Mouse (Mus musculus): Measurements from ENCODE around the gene 4930578G10Rik. TPM values are rescaled to one million over a fixed set of nuclear protein-coding genes. Genes with fewer than 3 reads are reported as not detected.
"Not testable (repeated sequence)": the region's sequence is repeated elsewhere in the genome, so short reads cannot be mapped to it uniquely, and the experiment has no call there.

Gene 4930578G10Rik
- 0.46 TPM in 1 of 2 replicates, not detected in the other for polyA plus RNA-seq (2015; fragmentation: Nextera tagmentation; extraction: Ambion mirVana)

DNA sequence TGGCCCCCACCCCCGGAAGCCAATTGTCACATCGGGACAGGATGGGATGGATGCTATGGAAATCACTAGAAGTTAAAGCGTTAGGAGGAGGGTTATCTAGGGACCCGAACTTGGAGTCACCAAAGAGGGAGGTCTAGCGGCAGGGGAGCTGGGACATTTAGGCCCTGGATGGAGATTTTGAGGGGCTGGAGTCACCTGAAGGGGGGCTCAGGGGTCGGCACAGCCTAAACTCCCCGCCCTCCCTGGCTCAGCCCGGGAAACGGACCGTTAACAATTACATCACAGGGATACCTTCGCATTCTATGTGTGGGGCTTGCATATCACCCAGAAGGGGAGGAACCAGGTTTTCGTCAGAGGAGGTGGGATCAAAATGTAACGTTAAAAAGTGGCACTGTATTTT lies at the start of gene 4930578G10Rik:
4930578G10Rik (plus strand) TSS at position 301 of the 400 bp plus-strand sequence.
- not testable (repeated sequence) for H3K9me3 ChIP-seq (replicated peaks; ENCODE audit: low read length); H3K27me3 ChIP-seq (ENCODE audit: insufficient read depth, low read length); H3K27ac ChIP-seq; DNase-seq (ENCODE audit: low spot score); H3K4me1 ChIP-seq (replicated peaks; ENCODE audit: insufficient read depth, low read length); H3K4me2 ChIP-seq (ENCODE audit: low read length); H3K4me3 ChIP-seq (replicated peaks; ENCODE audit: low read depth, low read length); H3K36me3 ChIP-seq (ENCODE audit: insufficient read depth, low read length); ATAC-seq (replicated peaks; ENCODE audit: low FRiP score, low read depth); H3K9ac ChIP-seq (ENCODE audit: low read depth, low read length)
- WGBS, result no CpG with 5 or more reads among the region's 13 CpGs

DNA sequence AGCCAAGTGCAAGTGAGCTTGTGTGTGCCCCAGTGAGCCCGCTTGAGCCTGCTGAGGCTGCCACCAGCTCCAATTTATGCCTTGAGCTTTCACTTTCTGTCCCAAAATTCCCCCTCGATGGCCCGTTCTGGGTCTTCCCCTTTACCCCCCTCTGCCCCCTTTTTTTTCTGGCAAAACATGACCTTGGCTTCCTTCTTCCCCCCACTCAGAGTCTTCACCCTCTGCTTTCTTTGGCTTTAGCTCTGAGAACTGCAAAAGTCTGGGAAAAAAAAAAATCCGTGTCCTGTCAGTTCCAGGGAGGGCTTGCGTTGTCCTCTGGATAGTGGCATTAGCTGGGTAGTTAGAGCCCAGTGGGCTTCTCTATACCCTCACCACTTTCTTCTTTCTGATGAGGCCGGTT lies 21.1 kb downstream of the 4930578G10Rik start, which contains the start of gene Ccl19:
Ccl19 (minus strand) TSS at position 101 of the 400 bp plus-strand sequence.
- DNase-seq (ENCODE audit: low spot score); ATAC-seq (replicated peaks; ENCODE audit: low FRiP score, low read depth); H3K27ac ChIP-seq; H3K4me1 ChIP-seq (replicated peaks; ENCODE audit: insufficient read depth, low read length); H3K27me3 ChIP-seq (ENCODE audit: insufficient read depth, low read length); H3K36me3 ChIP-seq (ENCODE audit: insufficient read depth, low read length); H3K9me3 ChIP-seq (replicated peaks; ENCODE audit: low read length); H3K4me3 ChIP-seq (replicated peaks; ENCODE audit: low read depth, low read length); H3K4me2 ChIP-seq (ENCODE audit: low read length); H3K9ac ChIP-seq (ENCODE audit: low read depth, low read length): not testable (repeated sequence)
- no CpG with 5 or more reads among the region's 6 CpGs for WGBS

DNA sequence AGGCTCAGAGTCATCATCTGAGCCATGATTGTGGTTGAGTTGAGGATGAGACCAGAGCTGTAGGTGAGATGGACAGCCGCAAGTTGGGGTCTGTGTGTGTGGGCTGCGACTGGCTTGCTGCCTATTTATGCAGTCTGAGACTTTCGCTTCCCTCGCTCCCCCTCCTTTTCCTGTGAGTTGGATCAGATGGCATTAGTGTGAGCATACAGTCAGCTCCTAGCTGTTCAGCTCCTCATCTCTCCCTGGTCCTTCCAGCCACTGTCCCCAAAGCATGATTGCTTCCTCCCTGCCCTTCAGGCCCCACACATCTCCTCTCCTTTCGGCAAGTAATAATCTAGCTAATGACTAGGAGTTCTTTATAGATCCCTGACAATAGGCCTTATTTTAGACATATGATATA lies 38.5 kb downstream of the 4930578G10Rik start, which contains the start of gene Ccl21a:
Ccl21a (minus strand) TSS at position 101 of the 400 bp plus-strand sequence.
- not testable (repeated sequence) for H3K27ac ChIP-seq; ATAC-seq (replicated peaks; ENCODE audit: low FRiP score, low read depth); H3K9me3 ChIP-seq (replicated peaks; ENCODE audit: low read length); H3K4me1 ChIP-seq (replicated peaks; ENCODE audit: insufficient read depth, low read length); H3K4me2 ChIP-seq (ENCODE audit: low read length); H3K27me3 ChIP-seq (ENCODE audit: insufficient read depth, low read length); H3K4me3 ChIP-seq (replicated peaks; ENCODE audit: low read depth, low read length); H3K9ac ChIP-seq (ENCODE audit: low read depth, low read length); DNase-seq (ENCODE audit: low spot score); H3K36me3 ChIP-seq (ENCODE audit: insufficient read depth, low read length)
- no CpG with 5 or more reads among the region's 5 CpGs for WGBS

DNA sequence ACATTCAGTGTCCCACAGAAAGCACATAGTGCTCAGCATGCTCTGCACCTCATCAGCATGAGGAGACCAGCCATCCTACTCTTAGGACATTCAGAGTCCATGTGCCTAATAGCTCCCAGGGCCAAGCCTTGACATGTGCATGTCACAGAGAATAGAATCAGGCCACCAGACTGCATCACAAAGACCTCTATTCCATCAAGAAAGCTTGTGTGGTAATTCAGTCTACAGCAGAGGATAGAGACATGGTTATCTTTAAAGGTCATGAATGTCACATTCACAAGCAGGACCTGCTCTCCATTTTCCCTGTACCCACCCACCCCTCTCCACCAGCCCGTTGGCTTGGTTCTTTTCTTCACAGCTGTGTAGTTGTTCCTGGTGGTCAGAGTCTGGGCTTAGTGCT lies 118.4 kb downstream of the 4930578G10Rik start, which contains the start of gene Fam205a1:
Fam205a1 (minus strand) TSS at position 101 of the 400 bp plus-strand sequence.
- not testable (repeated sequence) for H3K4me2 ChIP-seq (ENCODE audit: low read length); H3K27ac ChIP-seq; H3K9me3 ChIP-seq (replicated peaks; ENCODE audit: low read length); H3K27me3 ChIP-seq (ENCODE audit: insufficient read depth, low read length); H3K36me3 ChIP-seq (ENCODE audit: insufficient read depth, low read length); H3K9ac ChIP-seq (ENCODE audit: low read depth, low read length); DNase-seq (ENCODE audit: low spot score); H3K4me3 ChIP-seq (replicated peaks; ENCODE audit: low read depth, low read length); ATAC-seq (replicated peaks; ENCODE audit: low FRiP score, low read depth); H3K4me1 ChIP-seq (replicated peaks; ENCODE audit: insufficient read depth, low read length)
- 100% methylated on average over 1 of the region's 1 CpGs for WGBS

DNA sequence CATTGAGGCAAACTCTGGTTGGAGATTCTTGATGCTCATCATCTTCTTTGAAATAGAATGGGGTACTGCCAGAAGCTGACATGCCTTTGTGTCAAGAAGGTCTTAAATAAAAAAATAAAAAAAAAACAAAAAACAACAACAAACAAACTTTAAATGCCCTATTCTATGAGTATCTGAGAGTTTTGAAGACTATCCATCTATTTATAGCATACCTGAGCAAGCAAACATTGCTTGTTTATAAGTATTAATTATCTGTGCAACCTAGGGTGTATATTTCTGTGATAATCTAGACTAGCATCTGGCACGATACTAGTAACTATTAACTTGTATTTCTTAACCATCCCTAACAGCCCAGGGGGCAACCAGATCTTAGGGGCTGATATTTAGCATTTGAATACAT lies 121.3 kb downstream of the 4930578G10Rik start, which contains the start of gene Gm12394:
Gm12394 (minus strand) TSS at position 101 of the 400 bp plus-strand sequence.
- not testable (repeated sequence) for H3K4me1 ChIP-seq (replicated peaks; ENCODE audit: insufficient read depth, low read length); H3K9ac ChIP-seq (ENCODE audit: low read depth, low read length); H3K4me2 ChIP-seq (ENCODE audit: low read length); DNase-seq (ENCODE audit: low spot score); H3K36me3 ChIP-seq (ENCODE audit: insufficient read depth, low read length); ATAC-seq (replicated peaks; ENCODE audit: low FRiP score, low read depth); H3K4me3 ChIP-seq (replicated peaks; ENCODE audit: low read depth, low read length); H3K27ac ChIP-seq; H3K27me3 ChIP-seq (ENCODE audit: insufficient read depth, low read length); H3K9me3 ChIP-seq (replicated peaks; ENCODE audit: low read length)
- WGBS, result 82% methylated on average over 1 of the region's 1 CpGs

DNA sequence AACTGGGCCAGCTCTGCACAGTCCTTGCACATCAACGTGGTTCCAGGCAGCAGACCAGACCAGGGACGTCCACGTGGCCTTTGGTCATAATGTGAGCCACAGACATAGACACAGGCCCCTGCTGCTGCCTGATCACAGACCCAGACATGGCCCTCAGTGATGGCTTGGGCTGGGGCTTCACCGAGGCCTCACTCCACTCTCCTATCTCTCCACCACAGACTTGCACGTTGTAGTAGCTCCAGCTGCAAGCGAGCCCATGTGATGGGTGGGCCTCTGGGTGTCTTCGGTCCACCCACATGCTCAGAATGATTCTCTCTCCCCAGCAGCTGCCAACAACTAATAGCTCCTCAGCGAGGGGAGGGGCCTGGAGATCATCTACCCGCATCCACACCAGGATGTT lies 125.1 kb downstream of the 4930578G10Rik start:
- not testable (repeated sequence) for H3K4me2 ChIP-seq (ENCODE audit: low read length); H3K9ac ChIP-seq (ENCODE audit: low read depth, low read length); ATAC-seq (replicated peaks; ENCODE audit: low FRiP score, low read depth); H3K9me3 ChIP-seq (replicated peaks; ENCODE audit: low read length); H3K4me3 ChIP-seq (replicated peaks; ENCODE audit: low read depth, low read length); DNase-seq (ENCODE audit: low spot score); H3K27me3 ChIP-seq (ENCODE audit: insufficient read depth, low read length); H3K36me3 ChIP-seq (ENCODE audit: insufficient read depth, low read length); H3K4me1 ChIP-seq (replicated peaks; ENCODE audit: insufficient read depth, low read length); H3K27ac ChIP-seq
- 73% methylated on average over 9 of the region's 9 CpGs for WGBS

DNA sequence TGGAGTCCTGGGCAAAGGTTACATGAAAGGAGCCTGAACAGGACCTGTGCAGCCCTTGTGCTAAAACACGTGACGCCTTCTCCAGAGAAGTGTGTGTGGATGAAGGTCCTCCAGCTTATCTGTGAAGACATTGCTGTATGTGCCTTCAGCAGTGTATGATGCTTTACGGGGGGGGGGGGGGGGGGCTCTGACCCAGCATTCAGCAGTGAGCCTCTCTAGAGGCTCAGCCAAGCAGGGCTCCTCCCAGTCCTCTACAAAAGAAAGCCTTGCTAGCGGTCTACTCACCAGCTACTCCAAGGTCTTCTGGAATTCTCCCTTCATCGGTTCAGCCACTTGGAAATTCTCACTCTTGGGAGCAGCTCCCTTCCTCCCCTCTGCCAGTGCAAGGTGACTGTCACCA lies 128.1 kb downstream of the 4930578G10Rik start:
- WGBS, result 94% methylated on average over 5 of the region's 5 CpGs
- DNase-seq (ENCODE audit: low spot score), result not testable (repeated sequence)

More for the DNA sequence above, 128.1 kb downstream of the 4930578G10Rik start:
- H3K36me3 ChIP-seq (ENCODE audit: insufficient read depth, low read length); H3K27ac ChIP-seq; H3K4me3 ChIP-seq (replicated peaks; ENCODE audit: low read depth, low read length); H3K4me1 ChIP-seq (replicated peaks; ENCODE audit: insufficient read depth, low read length); H3K9me3 ChIP-seq (replicated peaks; ENCODE audit: low read length); H3K4me2 ChIP-seq (ENCODE audit: low read length); H3K9ac ChIP-seq (ENCODE audit: low read depth, low read length); H3K27me3 ChIP-seq (ENCODE audit: insufficient read depth, low read length); ATAC-seq (replicated peaks; ENCODE audit: low FRiP score, low read depth): not testable (repeated sequence)
